Mouse (Mus musculus) skeletal muscle tissue, postnatal 0 days (tissue): ENCODE measurements around the gene Tas2r124. TPM values are rescaled to one million over a fixed set of nuclear protein-coding genes. Genes with fewer than 3 reads are reported as not detected.

Experiments used
- polyA plus RNA-seq: library from polyadenylated mRNA; unstranded; fragments of >200 nt; fragmentation: Nextera tagmentation; extraction: Ambion mirVana; gene quantifications from 2 replicates; pipeline ENCODE4 v1.2.1, GENCODE M21; 2015

The Tas2r124 gene
- not detected in 2 replicates for polyA plus RNA-seq

DNA sequence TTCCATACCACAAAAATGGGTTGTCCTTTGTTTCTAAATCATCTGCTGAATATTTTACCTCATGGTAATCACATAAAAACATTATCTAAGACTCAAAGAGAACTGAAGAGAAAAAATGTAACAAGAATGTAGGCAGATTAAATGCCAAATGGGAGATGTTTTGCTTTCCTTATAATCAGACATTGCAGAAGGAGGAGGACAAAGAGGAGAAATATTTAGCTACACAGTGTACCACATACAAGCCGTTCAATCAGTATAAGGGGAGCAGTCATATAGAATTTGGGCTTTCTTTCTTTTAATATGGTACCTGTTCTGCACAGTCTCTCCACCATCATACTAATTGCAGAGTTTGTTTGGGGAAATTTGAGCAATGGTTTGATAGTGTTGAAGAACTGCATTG lies at the start of gene Tas2r124:
Tas2r124 (plus strand) TSS at position 301 of the 400 bp plus-strand sequence.

GRCm38 (mm10) chr6:132711828-132712227 lies 42.7 kb upstream of the Tas2r124 start, which contains the start of gene Tas2r122:
Gene Tas2r122 (minus strand): TSS chr6:132711928.

DNA sequence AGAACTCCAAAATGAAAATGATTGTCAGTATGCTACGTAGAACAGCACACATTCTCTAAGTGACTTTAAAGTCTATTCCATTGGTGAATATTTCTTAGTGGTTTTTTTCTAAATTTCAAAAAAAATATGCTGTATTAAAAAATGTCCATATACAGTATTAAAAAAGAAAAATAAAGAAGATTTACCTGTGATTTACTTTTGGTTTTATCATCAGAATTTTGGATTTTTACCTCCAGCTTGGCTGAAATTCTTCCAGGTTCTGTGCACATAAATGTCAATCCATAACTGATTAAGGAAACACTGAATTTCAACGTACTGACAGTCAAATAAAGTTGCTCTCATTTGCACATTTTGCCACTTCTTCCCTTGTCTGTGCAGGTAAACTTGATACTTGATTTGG lies 16.6 kb upstream of the Tas2r124 start, which contains the start of gene Tas2r115:
Tas2r115 (minus strand) TSS at position 101 of the 400 bp plus-strand sequence.

GRCm38 (mm10) chr6:132761831-132762230 lies 7.3 kb downstream of the Tas2r124 start, which contains the start of gene Tas2r102:
Gene Tas2r102 (plus strand): TSS chr6:132762131.

GRCm38 (mm10) chr6:132778062-132778461 lies 23.5 kb downstream of the Tas2r124 start, which contains the start of gene Tas2r136:
Gene Tas2r136 (minus strand): TSS chr6:132778162.

DNA sequence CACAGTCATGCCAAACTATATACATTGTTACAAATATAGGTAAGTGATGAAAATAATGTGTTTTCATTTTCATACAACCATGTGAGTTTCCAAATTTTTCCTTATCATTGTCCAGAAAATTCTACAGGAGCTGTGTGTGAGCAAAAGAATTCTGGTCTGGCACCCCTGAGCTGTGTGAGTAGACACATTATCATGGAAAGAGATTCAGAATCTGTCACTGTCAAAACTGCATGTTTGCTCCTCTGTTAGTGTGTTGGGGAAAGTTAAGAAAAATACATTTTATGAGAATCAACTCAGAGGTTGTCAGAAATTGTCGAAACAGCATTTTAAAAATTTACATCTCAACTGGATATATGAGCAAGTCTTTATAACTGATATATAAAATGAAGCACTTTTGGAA lies 48.0 kb downstream of the Tas2r124 start, which contains the start of gene Tas2r117:
Tas2r117 (plus strand) TSS at position 301 of the 400 bp plus-strand sequence.

Other genes starting within 250 kb of the Tas2r124 start
- gene Prh1, start 184.9 kb upstream of the Tas2r124 start, polyA plus RNA-seq, result not detected in 2 replicates
- not detected in 2 replicates for gene Prp2, start 158.8 kb upstream of the Tas2r124 start, polyA plus RNA-seq
- not detected in 2 replicates for gene A630073D07Rik, start 103.2 kb upstream of the Tas2r124 start, polyA plus RNA-seq
- not detected in 2 replicates for gene Tas2r120, start 97.8 kb upstream of the Tas2r124 start, polyA plus RNA-seq
- gene Tas2r121, start 53.7 kb upstream of the Tas2r124 start, polyA plus RNA-seq, result not detected in 2 replicates
- gene Tas2r122, start 42.8 kb upstream of the Tas2r124 start, polyA plus RNA-seq, result not detected in 2 replicates
- not detected in 2 replicates for gene Tas2r115, start 16.7 kb upstream of the Tas2r124 start, polyA plus RNA-seq
- gene Tas2r102, start 7.4 kb downstream of the Tas2r124 start, polyA plus RNA-seq, result not detected in 2 replicates
- not detected in 2 replicates for gene Tas2r136, start 23.4 kb downstream of the Tas2r124 start, polyA plus RNA-seq
- gene Tas2r117, start 48.1 kb downstream of the Tas2r124 start, polyA plus RNA-seq, result not detected in 2 replicates
- gene Tas2r123, start 92.4 kb downstream of the Tas2r124 start, polyA plus RNA-seq, result not detected in 2 replicates
- not detected in 2 replicates for gene Tas2r116, start 100.7 kb downstream of the Tas2r124 start, polyA plus RNA-seq
- not detected in 2 replicates for gene Tas2r110, start 113.3 kb downstream of the Tas2r124 start, polyA plus RNA-seq
- not detected in 2 replicates for gene Tas2r113, start 138.3 kb downstream of the Tas2r124 start, polyA plus RNA-seq
- not detected in 2 replicates for gene Tas2r125, start 154.9 kb downstream of the Tas2r124 start, polyA plus RNA-seq
- gene Tas2r129, start 196.4 kb downstream of the Tas2r124 start, polyA plus RNA-seq, result not detected in 2 replicates
- not detected in 2 replicates for gene Tas2r131, start 203.2 kb downstream of the Tas2r124 start, polyA plus RNA-seq
- not detected in 2 replicates for gene Tas2r109, start 226.2 kb downstream of the Tas2r124 start, polyA plus RNA-seq